12 mouse cellular contexts compared by ENCODE assay signal in the genomic region with DNA sequence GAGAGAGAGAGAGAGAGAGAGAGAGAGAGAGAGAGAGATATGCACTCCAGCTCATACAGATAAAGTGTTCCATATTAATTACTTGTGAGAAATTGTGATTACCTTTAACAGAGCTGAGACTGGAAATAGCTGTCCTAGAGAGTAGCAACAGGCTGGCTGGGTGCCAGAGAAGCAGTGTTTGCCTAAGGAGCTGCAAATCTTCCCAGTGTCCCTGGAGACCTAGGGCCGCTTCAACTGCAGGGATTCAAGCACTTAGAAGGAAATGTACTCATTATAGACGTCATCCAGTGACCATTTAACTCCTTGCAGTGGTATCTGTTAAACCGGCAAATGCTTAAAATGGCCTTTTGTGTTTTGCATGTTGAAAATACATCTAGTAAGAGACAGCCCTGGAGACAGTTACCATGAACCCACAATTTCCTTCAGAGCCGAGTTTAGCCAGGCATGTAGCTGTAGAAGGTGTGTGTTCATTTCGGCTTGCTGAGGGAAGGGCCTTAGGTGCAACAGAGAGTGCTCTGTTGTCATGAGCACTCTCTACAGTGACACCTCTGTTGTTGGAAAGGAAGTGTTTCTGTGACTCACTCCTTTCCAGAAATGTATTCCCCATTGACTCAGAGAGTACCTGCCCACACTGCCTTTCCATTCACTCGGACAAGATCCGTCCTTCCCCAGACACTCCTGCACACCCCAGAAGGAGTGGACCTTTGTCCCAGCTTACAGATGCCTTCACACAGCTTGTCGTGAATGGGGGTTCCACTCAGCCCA. TPM values are rescaled to one million over a fixed set of nuclear protein-coding genes. Genes with fewer than 3 reads are reported as not detected.
DNase-seq lines count a peak whose midpoint lies in the region; ATAC-seq and TF ChIP-seq lines count a peak whose summit lies in the region.
"Had no signal": no experiment of that assay in that cellular context is flagged by ENCODE, and none has a peak within 500 bp of the region (broad histone marks: within the 10 kb centered on the region; RNA-seq: fewer than 3 reads in every experiment).

No protein-coding gene starts in this region.

- no peak overlapping the region for H3K9ac ChIP-seq in lung, embryonic 14.5 days
- H3K9ac ChIP-seq: limb, embryonic 12.5 days had no signal

- no peak overlapping the region for H3K4me2 ChIP-seq in lung, embryonic 14.5 days
- H3K4me2 ChIP-seq: limb, embryonic 12.5 days had no signal

- peak; percentile 62 for ATAC-seq in lung, embryonic 14.5 days (ENCODE audit: insufficient read depth)
- ATAC-seq: forebrain, embryonic 16.5 days had no signal

- H3K9me3 ChIP-seq in lung, embryonic 14.5 days (ENCODE audit: low read depth, low read length): no peaks in the 10 kb centered on the region
- H3K9me3 ChIP-seq: limb, embryonic 12.5 days; megakaryocyte, embryonic 14.5 days had no signal

- 47% methylated on average over 8 of the region's 8 CpGs for WGBS in lung, embryonic 14.5 days

- intact Hi-C loops in heart, postnatal 10 days (cut with DNase I): no loop called here

- H3K4me1 ChIP-seq in lung, embryonic 14.5 days (ENCODE audit: insufficient read depth): no peaks in the 10 kb centered on the region
- H3K4me1 ChIP-seq: limb, embryonic 12.5 days; megakaryocyte, embryonic 14.5 days had no signal

- no peaks in the 10 kb centered on the region for H3K27me3 ChIP-seq in lung, embryonic 14.5 days (ENCODE audit: insufficient read depth, low read length)
- H3K27me3 ChIP-seq: limb, embryonic 12.5 days had no signal

- peak; percentile 40 for DNase-seq in adrenal gland, postnatal 14 days
- no peak for DNase-seq in adrenal gland, postnatal 4 days (ENCODE audit: low spot score in 2 of 2)
- peak; percentile 22 to 43 for DNase-seq in heart, postnatal 10 days
- no peak for DNase-seq in heart, adult 9 months (ENCODE audit: low spot score in 2 of 2)
- peak; percentile 84 for DNase-seq in lung, embryonic 14.5 days
- DNase-seq in lung, adult 18-20 months: no peak
- DNase-seq in kidney, postnatal 36 days: peak; percentile 45 to 75
- no peak for DNase-seq in layer of hippocampus, postnatal 36 days

- no peak for TF ChIP-seq CTCF in lung, embryonic 14.5 days (IDR thresholded peaks at IDR 0.05; ENCODE audit: low read depth)

- H3K36me3 ChIP-seq in lung, embryonic 14.5 days (ENCODE audit: insufficient read depth): no peaks in the 10 kb centered on the region
- H3K36me3 ChIP-seq: limb, embryonic 12.5 days had no signal

- no peak overlapping the region for H3K27ac ChIP-seq in lung, embryonic 14.5 days (ENCODE audit: low read depth)
- H3K27ac ChIP-seq: limb, embryonic 12.5 days; stomach, postnatal 0 days had no signal

- H3K4me3 ChIP-seq in lung, embryonic 14.5 days (ENCODE audit: low read depth, low read length): no peak overlapping the region
- H3K4me3 ChIP-seq: limb, embryonic 12.5 days; megakaryocyte, embryonic 14.5 days had no signal

RNA-seq across cellular contexts. Expression of gene Slc1a1, which starts 10.3 kb away (rescaled TPM):
- 1.4 and 1.6 TPM in 2 replicates for total RNA-seq in adrenal gland, postnatal 14 days (2021)
- total RNA-seq in adrenal gland, postnatal 4 days (2021): 1 to 10 TPM in 1 of 2 experiments, under 1 TPM in 1; 0.90 to 5.9 TPM
- under 1 TPM; 0.45 to 0.89 TPM for total RNA-seq in heart, postnatal 10 days (2021)
- 3.5 and 3.8 TPM in 2 replicates for polyA plus RNA-seq in lung, embryonic 14.5 days (2014; fragmentation: Nextera tagmentation; extraction: Ambion mirVana)
- total RNA-seq in layer of hippocampus, postnatal 36 days (2021): 100 to 1,000 TPM; 138 to 140 TPM

Comparison
In these comparisons a context has a peak if more than half of its experiments do, and no peak if none do; other contexts are left out.
1. DNase-seq: peak in adrenal gland, postnatal 14 days (single experiment), heart, postnatal 10 days (2 of 2), lung, embryonic 14.5 days (single experiment) and kidney, postnatal 36 days (2 of 2); none in adrenal gland, postnatal 4 days (0 of 2), heart, adult 9 months (0 of 2), lung, adult 18-20 months (0 of 2) and layer of hippocampus, postnatal 36 days (0 of 2).
2. RNA of gene Slc1a1, which starts 10.3 kb away (total RNA-seq): 138 to 140 TPM in layer of hippocampus, postnatal 36 days; 0.90 to 5.9 TPM in adrenal gland, postnatal 4 days, 1.4 to 1.6 TPM in adrenal gland, postnatal 14 days and 0.45 to 0.89 TPM in heart, postnatal 10 days; every median in the first group is over 10 times any median in the second.